Mouse (Mus musculus) liver, embryonic 14.5 days (tissue): ENCODE results near the gene Gprasp1.

Experiments
- CTCF ChIP-seq: IDR thresholded peaks from 2 replicates; pipeline ENCODE4 v1.5.1; 2016; ENCODE audit warnings: antibody characterized with exemption, low read depth, control low read depth
- EP300 ChIP-seq: IDR thresholded peaks from 2 replicates; pipeline ENCODE4 v1.6.1; 2016; ENCODE audit warnings: antibody characterized with exemption, low read depth

GRCm38 (mm10) chrX:135704349-135704748 is 38.2 kb upstream of the Gprasp1 start:
- no peak for TF ChIP-seq CTCF
- TF ChIP-seq EP300, result no peak
